Mouse (Mus musculus) adrenal gland (tissue): ENCODE measurements around the gene Sbno2.
"Not testable (repeated sequence)": the region's sequence is repeated elsewhere in the genome, so short reads cannot be mapped to it uniquely, and the experiment has no call there.

Experiments used
- intact Hi-C: fragments of 180-260 bp; cut with DNase I; formaldehyde crosslinking; loops from one replicate; pipeline ENCODE4 v1.15.1; 2025

Sbno2 gene

GRCm38 (mm10) chr10:80045364-80045763, 60.0 kb downstream of the Sbno2 start:
- intact Hi-C loops = not testable (repeated sequence)

- intact Hi-C loops = no loop called here
These were observed 61.3 kb downstream of the Sbno2 start for GRCm38 (mm10) chr10:80044087-80044486.

GRCm38 (mm10) chr10:80041409-80042060, 63.8 kb downstream of the Sbno2 start:
- intact Hi-C loops = not testable (repeated sequence)

GRCm38 (mm10) chr10:80039559-80039979, 65.8 kb downstream of the Sbno2 start, which contains the start of gene Polr2e:
Gene Polr2e, minus strand, starts transcription at chr10:80039795.
- intact Hi-C loops = loop anchor here (5.0 kb wide), 1 partner anchor 73 kb away; no protein-coding TSS in a partner anchor

GRCm38 (mm10) chr10:80036832-80037231, 68.5 kb downstream of the Sbno2 start:
- intact Hi-C loops = loop anchor here (5.0 kb wide), 1 partner anchor 75 kb away; no protein-coding TSS in a partner anchor

GRCm38 (mm10) chr10:80035686-80036085, 69.7 kb downstream of the Sbno2 start:
- intact Hi-C loops = loop anchor here (5.0 kb wide), 1 partner anchor 77 kb away; no protein-coding TSS in a partner anchor

GRCm38 (mm10) chr10:80035148-80035547, 70.2 kb downstream of the Sbno2 start:
- intact Hi-C loops = loop anchor here (5.0 kb wide), 1 partner anchor 77 kb away; no protein-coding TSS in a partner anchor

GRCm38 (mm10) chr10:80033511-80034391, 71.6 kb downstream of the Sbno2 start:
- intact Hi-C loops = loop anchor here (5.0 kb wide), 1 partner anchor 36 kb away; the partner anchor contains the start of gene Abca7

GRCm38 (mm10) chr10:80032799-80033480, 72.4 kb downstream of the Sbno2 start:
- intact Hi-C loops = loop anchor here (5.0 kb wide), 1 partner anchor 36 kb away; the partner anchor contains the start of gene Abca7

GRCm38 (mm10) chr10:80030736-80031135, 74.6 kb downstream of the Sbno2 start:
- intact Hi-C loops = loop anchor here (5.0 kb wide), 1 partner anchor 33 kb away; the partner anchor contains the start of gene Abca7

GRCm38 (mm10) chr10:80030191-80030590, 75.2 kb downstream of the Sbno2 start:
- intact Hi-C loops = loop anchor here (5.0 kb wide), 1 partner anchor 33 kb away; the partner anchor contains the start of gene Abca7

GRCm38 (mm10) chr10:80028521-80028846, 76.9 kb downstream of the Sbno2 start:
- intact Hi-C loops = no loop called here

GRCm38 (mm10) chr10:80027681-80028520, 77.5 kb downstream of the Sbno2 start:
- intact Hi-C loops = no loop called here

GRCm38 (mm10) chr10:80025889-80026288, 79.5 kb downstream of the Sbno2 start:
- intact Hi-C loops = no loop called here

- intact Hi-C loops = no loop called here
These were observed 79.9 kb downstream of the Sbno2 start for GRCm38 (mm10) chr10:80025463-80025862.

GRCm38 (mm10) chr10:80025044-80025347, 80.4 kb downstream of the Sbno2 start:
- intact Hi-C loops = no loop called here

GRCm38 (mm10) chr10:80024229-80025043, 80.9 kb downstream of the Sbno2 start:
- intact Hi-C loops = no loop called here

- intact Hi-C loops = no loop called here
These were observed 81.6 kb downstream of the Sbno2 start for GRCm38 (mm10) chr10:80023758-80024157.

- intact Hi-C loops = no loop called here
These were observed 82.6 kb downstream of the Sbno2 start for GRCm38 (mm10) chr10:80022806-80023205.

- intact Hi-C loops = no loop called here
These were observed 83.2 kb downstream of the Sbno2 start for GRCm38 (mm10) chr10:80022164-80022563.
